Mouse (Mus musculus) central nervous system, embryonic 11.5 days (tissue): ENCODE results near the gene A530084C06Rik. TPM values are rescaled to one million over a fixed set of nuclear protein-coding genes. Genes with fewer than 3 reads are reported as not detected.

Experiments
- polyA plus RNA-seq: library from polyadenylated mRNA; depleted of rRNA; stranded (reverse); fragments of >200 nt; gene quantifications from 2 replicates; pipeline ENCODE4 v1.2.3, GENCODE M21; 2012; rRNA removed

The A530084C06Rik gene
- polyA plus RNA-seq = 0.47 and 0.61 TPM in 2 replicates

GRCm38 (mm10) chr13:31558521-31559418 lies at the start of gene A530084C06Rik:
Gene A530084C06Rik (minus strand): TSS chr13:31559333.

DNA sequence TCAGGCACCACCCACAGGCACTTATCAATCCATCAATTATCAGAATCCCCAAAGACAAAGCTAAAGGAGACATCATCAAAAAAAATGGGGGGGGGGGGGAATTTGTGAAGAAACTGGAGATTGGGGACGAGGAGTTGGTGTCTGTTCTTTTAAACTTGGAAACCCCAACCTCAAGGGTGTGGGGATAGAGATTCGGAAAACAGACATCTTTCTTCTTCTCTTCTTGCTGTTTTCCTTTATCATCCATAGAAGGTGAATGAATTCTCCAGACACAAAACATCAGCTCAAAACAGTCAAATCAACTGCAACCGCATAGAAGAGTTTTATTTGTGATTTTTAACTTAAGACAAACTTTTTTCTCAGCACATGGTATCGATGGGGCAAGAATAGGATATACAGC lies 3.3 kb downstream of the A530084C06Rik start, which contains the start of gene Foxq1:
TSS of gene Foxq1 (plus strand) at position 301 of the 400 bp plus-strand sequence.

Other genes starting within 250 kb of the A530084C06Rik start
- 1.9 and 2.4 TPM in 2 replicates for gene Foxq1, start 3.2 kb downstream of the A530084C06Rik start, polyA plus RNA-seq
- 6.7 and 15.8 TPM in 2 replicates for gene Foxf2, start 66.5 kb upstream of the A530084C06Rik start, polyA plus RNA-seq
- gene Foxc1, start 247.3 kb upstream of the A530084C06Rik start, polyA plus RNA-seq = 10.5 and 15.7 TPM in 2 replicates